Comparison of ENCODE assay signal across 30 mouse cellular contexts in the genomic region with DNA sequence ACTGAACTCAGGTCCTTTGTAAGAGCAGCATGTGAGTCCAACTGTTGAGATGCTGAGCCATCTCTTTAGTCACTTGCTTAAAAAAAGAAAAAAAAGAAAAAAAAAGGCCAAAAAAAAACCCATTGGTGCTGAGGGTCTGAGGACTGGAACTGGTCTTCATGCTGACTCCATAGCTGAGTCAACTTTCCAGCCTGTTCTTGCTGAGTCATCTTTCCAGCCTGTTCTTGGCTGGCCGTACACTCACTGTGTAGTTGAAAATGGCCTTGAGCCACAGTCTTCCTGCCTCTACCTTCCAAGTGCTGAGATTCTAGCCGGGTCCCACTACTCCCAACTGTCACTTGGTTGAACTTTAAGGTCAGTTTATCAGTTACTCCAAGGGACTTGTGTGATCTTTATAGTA. TPM values are rescaled to one million over a fixed set of nuclear protein-coding genes. Genes with fewer than 3 reads are reported as not detected.
"Had no signal": no experiment of that assay in that cellular context is flagged by ENCODE, and none has a peak within 500 bp of the region (broad histone marks: within the 10 kb centered on the region; RNA-seq: fewer than 3 reads in every experiment).

No protein-coding gene starts in this region.

- H3K4me2 ChIP-seq: liver, embryonic 13.5 days; midbrain, embryonic 12.5 days; midbrain, embryonic 15.5 days; neural tube, embryonic 12.5 days; neural tube, embryonic 15.5 days had no signal

- H3K4me1 ChIP-seq: liver, embryonic 13.5 days; midbrain, embryonic 12.5 days; midbrain, embryonic 15.5 days; neural tube, embryonic 12.5 days; neural tube, embryonic 15.5 days had no signal

- ATAC-seq: midbrain, embryonic 15.5 days had no signal

- H3K27me3 ChIP-seq: liver, embryonic 13.5 days; midbrain, embryonic 12.5 days; midbrain, embryonic 15.5 days; neural tube, embryonic 12.5 days; neural tube, embryonic 15.5 days had no signal

- H3K9me3 ChIP-seq: liver, embryonic 13.5 days; midbrain, embryonic 12.5 days; midbrain, embryonic 15.5 days; neural tube, embryonic 12.5 days; neural tube, embryonic 15.5 days had no signal

- DNase-seq: kidney, postnatal 10 days; kidney, postnatal 36 days; layer of hippocampus, postnatal 36 days; liver, embryonic 13.5 days; lung, adult 2 months; lung, postnatal 14 days; right cerebral cortex, adult 18-20 months; right cerebral cortex, postnatal 14 days; right cerebral cortex, postnatal 4 days; thymus, postnatal 25 days had no signal

- H3K9ac ChIP-seq: liver, embryonic 13.5 days; midbrain, embryonic 12.5 days; midbrain, embryonic 15.5 days; neural tube, embryonic 12.5 days; neural tube, embryonic 15.5 days had no signal

- H3K36me3 ChIP-seq: liver, embryonic 13.5 days; midbrain, embryonic 12.5 days; midbrain, embryonic 15.5 days; neural tube, embryonic 12.5 days; neural tube, embryonic 15.5 days had no signal

- H3K4me3 ChIP-seq: left cerebral cortex, adult 2 months; liver, embryonic 13.5 days; midbrain, embryonic 12.5 days; midbrain, embryonic 15.5 days; neural tube, embryonic 12.5 days; neural tube, embryonic 15.5 days had no signal

- H3K27ac ChIP-seq: left cerebral cortex, adult 2 months; liver, embryonic 13.5 days; macrophage; midbrain, embryonic 12.5 days; midbrain, embryonic 15.5 days; neural tube, embryonic 12.5 days; neural tube, embryonic 15.5 days; stomach, postnatal 0 days had no signal

RNA-seq across cellular contexts. Expression of gene Ramp3, which starts 8.3 kb away (rescaled TPM):
- polyA plus RNA-seq: liver, embryonic 13.5 days had no signal

RNA-seq across cellular contexts. Expression of gene Wap, which starts 28.2 kb away (rescaled TPM):
- total RNA-seq: layer of hippocampus, adult 8-10 months; layer of hippocampus, postnatal 10 days; layer of hippocampus, postnatal 36 days; left cerebral cortex, adult 2 months; left cerebral cortex, postnatal 10 days; left cerebral cortex, postnatal 36 days; liver, adult 2 months; megakaryocyte, adult 5-6 weeks had no signal
- polyA plus RNA-seq: kidney, embryonic 14.5 days; limb, embryonic 11.5 days; limb, embryonic 14.5 days; liver, adult 2 months; liver, embryonic 13.5 days; liver, embryonic 16.5 days; lung, adult 2 months; lung, embryonic 16.5 days; macrophage; midbrain, embryonic 12.5 days; midbrain, embryonic 15.5 days; neural tube, embryonic 12.5 days; neural tube, embryonic 15.5 days; stomach, embryonic 14.5 days; urinary bladder, adult 2 months had no signal
